Mouse (Mus musculus) brain, adult 2 months (tissue): ENCODE results near the gene Brms1l.
A peak's percentile ranks its signal among the peaks of the same experiment; 100 is the strongest.

Source experiments
- DNase-seq: peaks from one replicate; pipeline ENCODE4 v3.0.0; 2011; ENCODE audit warnings: low read depth, low spot score

Brms1l gene

GRCm38 (mm10) chr12:55859409-55860349 lies 23.6 kb downstream of the Brms1l start:
- DNase-seq = no peak

GRCm38 (mm10) chr12:55860631-55861030 lies 24.5 kb downstream of the Brms1l start:
- DNase-seq = no peak

- no peak for DNase-seq
Measured at GRCm38 (mm10) chr12:55867738-55868137, 31.6 kb downstream of the Brms1l start.

GRCm38 (mm10) chr12:55869622-55870322 lies 33.6 kb downstream of the Brms1l start:
- DNase-seq = no peak

GRCm38 (mm10) chr12:55885449-55885848 lies 49.3 kb downstream of the Brms1l start:
- peak; percentile 15 for DNase-seq

GRCm38 (mm10) chr12:55888570-55888969 lies 52.4 kb downstream of the Brms1l start:
- peak; percentile 31 for DNase-seq

- DNase-seq = no peak
Measured at GRCm38 (mm10) chr12:55904801-55905200, 68.7 kb downstream of the Brms1l start.

- no peak for DNase-seq
Measured at GRCm38 (mm10) chr12:55912138-55912537, 76.0 kb downstream of the Brms1l start.

GRCm38 (mm10) chr12:55913201-55913600 lies 77.1 kb downstream of the Brms1l start:
- DNase-seq = no peak

GRCm38 (mm10) chr12:55916250-55916649 lies 80.1 kb downstream of the Brms1l start:
- no peak for DNase-seq

- no peak for DNase-seq
Measured at GRCm38 (mm10) chr12:55917020-55917419, 80.9 kb downstream of the Brms1l start.
